Mouse (Mus musculus): ENCODE data around the gene Atp2b2. TPM values are rescaled to one million over a fixed set of nuclear protein-coding genes. Genes with fewer than 3 reads are reported as not detected.
A peak's percentile ranks its signal among the peaks of the same experiment; 100 is the strongest.

Gene Atp2b2
- polyA plus RNA-seq, 1 experiment from 2014 or later, result 0.03 TPM

- H3K36me3 ChIP-seq, result no peaks in the 10 kb centered on the region
- H3K4me3 ChIP-seq, result no peak overlapping the region
- H3K27me3 ChIP-seq (ENCODE audit: low read depth, poor library complexity, severe bottlenecking), result no peaks in the 10 kb centered on the region
- no peaks in the 10 kb centered on the region for H3K9me3 ChIP-seq (replicated peaks)
- H3K27ac ChIP-seq, result no peak overlapping the region
- 0 out of 2 replicates have a peak, but pooled peaks cover 2% of the 10 kb centered on the region for H3K4me1 ChIP-seq
- no peak for DNase-seq (ENCODE audit: low spot score)
- WGBS, result 75% methylated on average over 2 of the region's 2 CpGs
Measured at GRCm38 (mm10) chr6:113857310-113857873, 185.0 kb downstream of the Atp2b2 start.

- H3K4me1 ChIP-seq, result 0 out of 2 replicates have a peak, but pooled peaks cover 2% of the 10 kb centered on the region
- 88% methylated on average over 15 of the region's 15 CpGs for WGBS
- no peak overlapping the region for H3K27ac ChIP-seq
Measured at GRCm38 (mm10) chr6:113856790-113857189, 185.6 kb downstream of the Atp2b2 start.

GRCm38 (mm10) chr6:113856095-113856646, 186.2 kb downstream of the Atp2b2 start:
- 0 out of 2 replicates have a peak, but pooled peaks cover 2% of the 10 kb centered on the region for H3K4me1 ChIP-seq
- H3K27ac ChIP-seq, result no peak overlapping the region
- no peaks in the 10 kb centered on the region for H3K9me3 ChIP-seq (replicated peaks)
- H3K27me3 ChIP-seq (ENCODE audit: low read depth, poor library complexity, severe bottlenecking), result no peaks in the 10 kb centered on the region
- no peak overlapping the region for H3K4me3 ChIP-seq
- 83% methylated on average over 1 of the region's 1 CpGs for WGBS
- no peaks in the 10 kb centered on the region for H3K36me3 ChIP-seq
- no peak for DNase-seq (ENCODE audit: low spot score)

More at GRCm38 (mm10) chr6:113856790-113857189, 185.6 kb downstream of the Atp2b2 start:
- Histone ChIP-seq H3K4me3 (no peak overlapping the region), H3K36me3 (no peaks in the 10 kb centered on the region), H3K27me3 (ENCODE audit: low read depth, poor library complexity, severe bottlenecking) (no peaks in the 10 kb centered on the region), H3K9me3 (replicated peaks) (no peaks in the 10 kb centered on the region)
- DNase-seq (ENCODE audit: low spot score), result no peak

- H3K4me1 ChIP-seq, result 0 out of 2 replicates have a peak, but pooled peaks cover 1% of the 10 kb centered on the region
- H3K4me3 ChIP-seq, result no peak overlapping the region
- DNase-seq (ENCODE audit: low spot score), result no peak
- H3K27ac ChIP-seq, result no peak overlapping the region
- no peaks in the 10 kb centered on the region for H3K9me3 ChIP-seq (replicated peaks)
- H3K36me3 ChIP-seq, result no peaks in the 10 kb centered on the region
- H3K27me3 ChIP-seq (ENCODE audit: low read depth, poor library complexity, severe bottlenecking), result no peaks in the 10 kb centered on the region
Measured at GRCm38 (mm10) chr6:113855581-113855980, 186.8 kb downstream of the Atp2b2 start.

- 20% methylated on average over 3 of the region's 3 CpGs for WGBS
- Histone ChIP-seq H3K36me3 (no peaks in the 10 kb centered on the region), H3K27ac (no peak overlapping the region), H3K9me3 (replicated peaks) (no peaks in the 10 kb centered on the region), H3K4me1 (no peaks in the 10 kb centered on the region), H3K27me3 (ENCODE audit: low read depth, poor library complexity, severe bottlenecking) (no peaks in the 10 kb centered on the region), H3K4me3 (no peak overlapping the region)
- peak; percentile 84 for DNase-seq (ENCODE audit: low spot score)
Measured at GRCm38 (mm10) chr6:113852318-113852717, 190.1 kb downstream of the Atp2b2 start.

GRCm38 (mm10) chr6:113849819-113850218, 192.6 kb downstream of the Atp2b2 start:
- no peak overlapping the region for H3K4me3 ChIP-seq
- H3K9me3 ChIP-seq (replicated peaks), result no peaks in the 10 kb centered on the region
- no peaks in the 10 kb centered on the region for H3K36me3 ChIP-seq
- H3K27me3 ChIP-seq (ENCODE audit: low read depth, poor library complexity, severe bottlenecking), result no peaks in the 10 kb centered on the region
- H3K4me1 ChIP-seq, result no peaks in the 10 kb centered on the region
- no peak overlapping the region for H3K27ac ChIP-seq
- 97% methylated on average over 3 of the region's 3 CpGs for WGBS
- DNase-seq (ENCODE audit: low spot score), result no peak

GRCm38 (mm10) chr6:113848655-113849054, 193.8 kb downstream of the Atp2b2 start:
- no peaks in the 10 kb centered on the region for H3K27me3 ChIP-seq (ENCODE audit: low read depth, poor library complexity, severe bottlenecking)
- no peaks in the 10 kb centered on the region for H3K36me3 ChIP-seq
- no peak for DNase-seq (ENCODE audit: low spot score)
- H3K4me1 ChIP-seq, result no peaks in the 10 kb centered on the region
- 86% methylated on average over 2 of the region's 2 CpGs for WGBS
- no peak overlapping the region for H3K4me3 ChIP-seq
- no peak overlapping the region for H3K27ac ChIP-seq
- H3K9me3 ChIP-seq (replicated peaks), result no peaks in the 10 kb centered on the region

- no peaks in the 10 kb centered on the region for H3K9me3 ChIP-seq (replicated peaks)
- H3K27me3 ChIP-seq (ENCODE audit: low read depth, poor library complexity, severe bottlenecking), result no peaks in the 10 kb centered on the region
- no peak overlapping the region for H3K4me3 ChIP-seq
- 81% methylated on average over 2 of the region's 2 CpGs for WGBS
- no peak overlapping the region for H3K27ac ChIP-seq
- H3K4me1 ChIP-seq, result no peaks in the 10 kb centered on the region
- H3K36me3 ChIP-seq, result no peaks in the 10 kb centered on the region
- DNase-seq (ENCODE audit: low spot score), result no peak
Measured at GRCm38 (mm10) chr6:113847092-113847491, 195.3 kb downstream of the Atp2b2 start.

GRCm38 (mm10) chr6:113843248-113843647, 199.2 kb downstream of the Atp2b2 start:
- no peaks in the 10 kb centered on the region for H3K9me3 ChIP-seq (replicated peaks)
- no peak overlapping the region for H3K27ac ChIP-seq
- peaks cover 9% of the 10 kb centered on the region for H3K4me1 ChIP-seq
- no peaks in the 10 kb centered on the region for H3K27me3 ChIP-seq (ENCODE audit: low read depth, poor library complexity, severe bottlenecking)
- peak; percentile 65 for DNase-seq (ENCODE audit: low spot score)
- WGBS, result 10% methylated on average over 3 of the region's 3 CpGs
- H3K4me3 ChIP-seq, result no peak overlapping the region
- H3K36me3 ChIP-seq, result no peaks in the 10 kb centered on the region

- no peak overlapping the region for H3K27ac ChIP-seq
- no peaks in the 10 kb centered on the region for H3K9me3 ChIP-seq (replicated peaks)
- no peak overlapping the region for H3K4me3 ChIP-seq
- H3K36me3 ChIP-seq, result no peaks in the 10 kb centered on the region
- no peaks in the 10 kb centered on the region for H3K27me3 ChIP-seq (ENCODE audit: low read depth, poor library complexity, severe bottlenecking)
- DNase-seq (ENCODE audit: low spot score), result no peak
- WGBS, result 58% methylated on average over 1 of the region's 1 CpGs
- peaks cover 14% of the 10 kb centered on the region for H3K4me1 ChIP-seq
Measured at GRCm38 (mm10) chr6:113838493-113838892, 203.9 kb downstream of the Atp2b2 start.

GRCm38 (mm10) chr6:113837740-113838139, 204.7 kb downstream of the Atp2b2 start:
- 59% methylated on average over 2 of the region's 2 CpGs for WGBS
- peaks cover 14% of the 10 kb centered on the region for H3K4me1 ChIP-seq
- no peaks in the 10 kb centered on the region for H3K27me3 ChIP-seq (ENCODE audit: low read depth, poor library complexity, severe bottlenecking)
- no peak for DNase-seq (ENCODE audit: low spot score)
- no peaks in the 10 kb centered on the region for H3K36me3 ChIP-seq
- H3K27ac ChIP-seq, result no peak overlapping the region
- H3K9me3 ChIP-seq (replicated peaks), result no peaks in the 10 kb centered on the region
- no peak overlapping the region for H3K4me3 ChIP-seq

- Histone ChIP-seq H3K4me1 (peaks cover 14% of the 10 kb centered on the region), H3K9me3 (replicated peaks) (no peaks in the 10 kb centered on the region), H3K27me3 (ENCODE audit: low read depth, poor library complexity, severe bottlenecking) (no peaks in the 10 kb centered on the region), H3K4me3 (no peak overlapping the region), H3K27ac (no peak overlapping the region), H3K36me3 (no peaks in the 10 kb centered on the region)
- no peak for DNase-seq (ENCODE audit: low spot score)
- 70% methylated on average over 3 of the region's 3 CpGs for WGBS
Measured at GRCm38 (mm10) chr6:113836545-113836944, 205.9 kb downstream of the Atp2b2 start.

GRCm38 (mm10) chr6:113830463-113830862, 211.9 kb downstream of the Atp2b2 start:
- H3K4me1 ChIP-seq, result 0 out of 2 replicates have a peak, but pooled peaks cover 4% of the 10 kb centered on the region
- no peak overlapping the region for H3K27ac ChIP-seq
- 94% methylated on average over 2 of the region's 2 CpGs for WGBS
- DNase-seq (ENCODE audit: low spot score), result no peak
- H3K4me3 ChIP-seq, result no peak overlapping the region
- H3K27me3 ChIP-seq (ENCODE audit: low read depth, poor library complexity, severe bottlenecking), result peaks cover 5% of the 10 kb centered on the region; the same call in 1 of the 2 replicates
- no peaks in the 10 kb centered on the region for H3K36me3 ChIP-seq
- no peaks in the 10 kb centered on the region for H3K9me3 ChIP-seq (replicated peaks)

Data from limb, embryonic 10.5 days (tissue).